Mouse (Mus musculus) spleen, adult 18-20 months (tissue): ENCODE measurements around the gene Phldb2.

Experiments
- DNase-seq, 2 experiments: peaks; one replicate each; pipeline ENCODE4 v3.0.0; 2022; ENCODE audit warnings: mixed read lengths in 2 of 2

Gene Phldb2

DNA sequence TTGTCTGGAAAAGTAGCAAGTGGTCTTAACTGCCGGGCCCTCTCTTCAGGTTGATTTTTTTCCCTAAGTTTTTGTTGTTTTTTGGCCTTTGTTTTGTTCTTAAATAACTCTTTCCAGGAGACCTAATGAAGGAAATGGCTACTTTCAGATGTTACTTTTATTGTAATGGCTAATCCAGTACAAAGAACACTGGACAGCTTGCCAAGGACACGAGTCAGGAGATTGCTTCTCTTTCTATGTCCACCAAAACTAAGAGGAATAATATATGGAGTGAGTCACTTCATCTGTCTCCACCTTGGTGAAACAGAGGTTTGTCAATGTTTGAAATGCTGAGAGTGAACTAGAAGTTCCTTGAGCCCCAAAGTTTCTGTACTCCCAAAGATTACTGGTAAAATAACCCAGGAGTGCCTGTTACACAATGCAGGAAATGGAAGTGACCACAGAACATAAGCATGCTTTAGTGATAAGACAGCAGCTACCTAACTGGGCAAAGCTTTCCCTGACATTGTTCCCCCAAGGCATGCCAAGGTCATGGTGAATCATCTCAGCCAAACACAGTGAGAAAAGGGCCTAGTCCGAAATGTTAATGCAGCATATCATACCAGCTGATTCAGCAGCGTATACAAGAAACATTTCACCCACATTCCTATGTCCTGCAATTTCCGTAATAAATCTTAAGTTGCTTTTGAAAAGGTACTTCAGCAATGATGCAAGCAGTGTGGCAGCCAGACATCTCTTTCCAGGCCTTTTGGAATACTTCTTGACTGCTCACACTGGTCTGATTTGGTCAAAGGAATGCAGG is 115.7 kb downstream of the Phldb2 start:
- no peak for DNase-seq

DNA sequence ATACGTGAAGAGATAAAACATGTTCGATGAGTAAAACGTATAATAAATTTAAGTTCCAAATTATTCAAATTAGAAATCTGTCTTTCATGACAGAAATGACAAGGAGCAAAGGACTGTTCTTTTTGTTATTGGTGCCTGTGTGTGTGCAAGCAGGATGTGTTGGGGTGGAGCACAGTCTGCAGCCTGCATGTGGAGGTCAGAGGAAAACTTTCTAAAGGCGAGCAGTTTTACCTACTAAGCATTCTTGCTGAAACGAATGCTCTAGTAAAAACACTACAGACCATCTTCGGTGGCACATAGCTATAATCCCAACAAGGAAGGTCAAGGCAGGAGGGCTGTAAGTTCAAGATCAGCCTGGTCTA is 120.7 kb downstream of the Phldb2 start:
- no peak for DNase-seq

DNA sequence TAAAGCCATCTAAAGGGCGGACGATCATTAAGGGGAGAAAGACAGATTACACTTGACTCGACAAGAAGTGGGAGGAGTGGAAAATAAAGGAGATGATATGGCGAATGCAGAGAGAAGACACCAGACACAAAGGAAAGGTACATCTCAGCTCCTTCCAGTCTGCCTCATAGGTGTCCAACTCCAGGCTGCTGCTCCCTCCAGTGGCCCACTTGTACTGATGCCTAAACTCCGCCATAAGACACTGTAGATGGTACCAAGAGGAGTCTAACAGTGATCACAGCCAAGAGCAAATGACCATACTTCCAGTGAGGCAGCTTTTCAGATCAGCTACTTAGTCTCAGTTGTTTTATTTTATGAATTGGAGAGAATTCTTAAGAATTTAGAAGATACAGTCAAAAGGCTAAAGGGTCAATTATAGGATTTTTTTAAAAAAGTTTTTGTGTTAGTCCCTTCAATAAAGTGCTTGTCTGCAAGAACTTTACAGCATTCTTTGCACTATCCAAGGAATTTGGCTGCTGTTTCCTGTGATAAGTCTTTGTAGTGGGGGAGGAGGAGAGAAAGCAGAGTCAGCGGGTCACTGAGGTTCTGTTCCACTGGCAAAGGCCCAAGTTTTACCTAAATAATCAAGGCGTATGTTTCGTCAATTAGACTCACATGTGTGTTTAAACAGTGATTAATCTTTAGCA is 121.2 kb downstream of the Phldb2 start:
- no peak for DNase-seq

DNA sequence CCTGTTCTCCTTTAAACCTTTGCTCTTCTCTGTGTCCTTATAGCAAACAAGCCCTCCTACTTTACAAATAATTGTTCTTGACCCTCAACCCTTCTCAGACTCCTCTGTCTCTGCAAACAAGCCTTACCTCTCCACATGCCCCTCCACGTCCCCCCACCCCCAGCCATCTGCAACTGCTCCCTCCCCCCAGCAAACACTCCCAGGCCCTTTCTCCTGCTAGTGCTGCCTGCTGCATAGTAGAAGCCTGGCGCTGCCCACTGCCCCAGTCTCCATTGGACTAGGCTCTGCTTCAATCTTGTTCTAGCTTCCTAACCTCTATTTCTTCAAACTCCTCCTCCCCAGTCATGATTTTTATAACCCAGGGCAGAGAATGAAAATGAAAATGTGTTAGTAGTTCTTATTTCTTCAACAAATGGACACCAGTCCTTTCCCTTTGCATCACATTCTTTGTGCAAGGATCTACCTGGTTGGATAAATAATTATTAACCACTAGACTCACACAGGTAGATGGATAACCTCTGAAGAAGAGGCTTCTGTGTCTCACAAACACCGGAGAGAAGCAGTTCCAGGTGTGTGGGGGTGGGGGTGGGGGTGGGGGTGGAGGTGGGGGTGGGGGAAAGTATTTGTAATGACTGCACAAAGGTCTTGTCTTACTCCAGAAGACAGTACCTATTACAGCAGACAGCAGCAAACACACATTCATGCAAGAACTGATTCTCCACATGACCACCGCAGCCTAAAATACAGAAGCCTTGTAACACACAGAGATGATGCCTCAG is 122.1 kb downstream of the Phldb2 start:
- DNase-seq: no peak

DNA sequence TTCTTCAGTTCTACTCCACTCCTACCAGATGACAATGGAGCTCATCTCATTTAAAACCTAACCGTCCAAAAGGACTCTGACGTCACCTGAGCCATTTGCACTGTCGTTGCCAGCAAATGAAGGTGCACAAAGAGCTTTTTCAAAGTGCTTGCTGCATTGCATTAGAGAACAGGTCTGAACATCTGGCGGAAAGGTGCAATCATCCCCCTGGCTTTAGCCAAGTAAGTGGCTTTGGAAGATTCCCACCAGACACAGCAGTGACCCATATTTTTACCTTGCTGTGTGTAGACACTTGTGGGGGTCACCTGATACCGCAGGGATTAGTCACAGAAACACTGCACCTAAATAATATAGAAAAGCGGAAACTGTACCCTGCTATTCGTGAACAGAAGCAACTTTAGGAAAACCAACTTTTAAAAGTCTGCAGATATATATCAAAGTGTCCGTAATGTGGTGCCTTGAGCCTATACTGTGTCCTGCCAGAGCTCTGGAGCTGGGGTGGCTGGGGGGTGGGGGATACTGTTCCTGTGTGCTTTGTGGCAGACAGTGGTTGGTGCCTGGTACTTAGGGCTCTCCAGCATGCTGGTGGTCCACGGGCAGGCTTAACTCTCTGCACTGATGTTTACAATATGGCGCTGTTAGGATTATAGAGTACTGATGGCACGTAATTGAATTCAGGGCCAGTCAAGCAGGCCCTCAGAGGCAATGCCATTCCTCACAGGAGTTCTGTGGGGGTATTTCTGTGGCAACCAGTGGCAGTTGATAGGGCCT is 123.1 kb downstream of the Phldb2 start:
- DNase-seq: no peak

DNA sequence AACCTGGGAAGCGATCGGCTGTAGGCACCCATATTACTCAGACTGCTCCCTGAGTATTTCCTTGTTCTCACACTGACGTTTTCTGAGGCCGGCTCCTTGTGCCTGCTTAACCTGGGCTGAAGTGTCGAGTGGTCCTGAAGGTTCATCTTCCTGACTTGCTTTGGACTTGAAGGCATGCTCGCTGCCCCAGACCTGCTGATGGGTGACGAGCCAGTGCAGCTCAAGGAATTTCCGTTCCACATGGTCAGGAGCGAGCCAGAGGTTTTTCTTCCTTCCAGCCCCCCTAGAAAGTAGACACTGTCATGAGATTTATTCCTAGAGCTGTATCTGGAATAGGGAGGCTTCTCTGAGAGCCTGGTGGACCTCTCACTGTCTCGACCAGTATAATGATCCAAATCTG is 128.1 kb downstream of the Phldb2 start:
- DNase-seq: no peak

DNA sequence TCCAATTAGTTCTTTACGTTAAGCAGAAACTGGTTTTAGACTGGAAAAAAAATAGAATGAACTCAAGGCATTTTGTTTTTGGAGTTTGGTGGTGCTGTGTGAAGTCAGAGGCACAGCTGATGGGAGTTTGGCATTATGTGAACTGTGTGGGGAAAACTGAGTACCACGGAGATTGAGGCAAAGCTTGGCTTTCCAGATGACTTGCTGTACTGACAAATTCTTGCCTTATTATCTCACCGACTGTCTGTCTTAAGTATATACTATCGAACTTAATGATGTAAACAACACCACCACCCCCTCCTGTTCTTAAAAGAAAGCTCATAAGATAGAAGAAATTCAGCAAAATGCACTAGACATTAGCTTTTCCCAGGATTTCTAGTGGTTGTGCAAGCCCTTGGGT is 129.4 kb downstream of the Phldb2 start:
- no peak for DNase-seq

DNA sequence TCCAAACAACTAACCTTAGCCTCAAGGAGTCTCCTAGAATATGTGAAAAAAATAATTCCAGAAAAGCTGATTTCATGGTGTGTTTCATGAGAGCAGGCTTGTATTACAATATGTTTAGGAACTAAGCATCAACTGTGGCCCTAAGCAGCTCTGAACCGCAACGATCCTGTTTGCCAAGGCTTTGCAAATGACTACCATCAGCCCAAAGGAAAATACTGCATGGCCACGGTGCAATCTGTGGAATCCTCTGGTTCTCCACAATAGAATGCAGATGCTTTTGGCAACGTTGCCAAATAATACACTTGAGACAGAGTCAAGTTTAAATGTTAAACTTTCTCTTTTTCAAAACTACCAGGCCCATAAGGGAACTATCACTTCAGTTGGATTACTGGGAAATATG is 133.5 kb downstream of the Phldb2 start:
- DNase-seq: no peak

DNA sequence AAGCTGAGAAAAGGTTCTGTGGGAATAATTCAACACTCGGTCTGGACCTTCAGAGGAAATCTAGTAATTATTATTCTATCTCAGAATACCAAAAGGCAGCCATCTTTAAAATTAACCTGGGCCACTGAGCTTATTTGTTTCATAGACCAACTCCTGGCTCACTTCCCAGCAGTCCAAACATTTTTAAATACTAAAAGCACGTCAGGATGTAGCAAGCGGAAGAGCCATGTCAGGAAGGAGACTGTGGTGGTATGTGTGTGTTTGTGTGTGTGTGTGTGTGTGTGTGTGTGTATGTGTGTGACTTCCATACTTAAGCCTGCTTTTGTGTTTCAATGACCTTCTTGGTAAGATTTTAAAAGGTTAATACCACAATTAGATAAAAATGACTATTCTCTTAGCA is 135.6 kb downstream of the Phldb2 start:
- no peak for DNase-seq

DNA sequence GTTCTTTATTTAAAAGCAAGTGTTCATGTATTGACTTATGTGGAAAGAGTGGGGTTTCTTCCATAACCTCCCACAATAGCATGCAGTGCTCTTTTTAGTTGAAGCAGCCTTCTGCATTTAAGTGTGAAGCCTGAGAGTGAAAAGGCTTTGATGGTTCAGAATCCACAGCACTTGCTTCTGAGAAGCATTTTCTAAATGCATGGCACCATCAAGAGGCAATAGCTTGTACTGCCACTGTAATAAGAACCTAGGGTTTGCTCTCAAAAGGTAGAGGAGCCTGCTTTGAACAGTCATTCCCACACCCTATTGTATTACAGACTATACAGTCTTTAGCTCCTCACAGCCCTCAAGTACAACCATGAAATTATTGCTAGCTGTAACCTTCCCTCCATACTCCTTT is 136.7 kb downstream of the Phldb2 start:
- no peak for DNase-seq

DNA sequence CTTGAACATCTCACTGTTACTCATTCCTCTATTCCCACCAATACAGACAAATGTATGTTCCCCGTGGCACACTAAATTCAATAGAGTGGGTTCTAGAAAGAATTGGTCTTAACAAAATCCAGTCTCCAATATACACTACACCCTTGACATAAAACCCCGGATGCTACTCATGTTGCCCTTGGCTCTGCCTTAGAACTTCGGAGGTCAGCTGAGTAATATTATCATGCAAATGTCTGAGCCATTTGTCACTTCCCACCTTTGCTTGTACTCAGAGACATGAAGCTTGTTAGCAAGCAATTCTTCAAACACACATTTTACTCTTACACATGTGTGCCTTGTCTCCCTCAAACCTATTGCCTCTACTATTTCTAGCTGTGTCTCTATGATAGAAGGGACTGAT is 138.8 kb downstream of the Phldb2 start:
- DNase-seq: no peak

DNA sequence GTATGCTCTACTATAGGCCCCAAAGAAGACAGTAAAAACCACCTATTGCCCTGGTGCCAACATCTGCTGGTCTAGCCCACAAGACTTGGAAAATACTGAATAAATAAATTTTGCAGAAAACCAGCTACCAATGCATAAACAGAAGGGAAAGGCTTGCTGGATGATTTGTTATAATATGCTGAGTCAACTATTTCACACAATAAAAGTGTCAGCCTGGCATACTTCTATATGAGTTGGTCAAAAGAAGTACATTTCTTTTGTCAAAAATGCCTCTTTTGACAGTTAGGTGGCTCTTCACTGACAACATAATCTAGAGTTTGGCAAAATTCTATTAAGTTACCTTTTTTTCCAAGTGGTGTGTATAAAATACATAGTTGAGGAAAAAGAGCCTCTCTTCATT is 141.6 kb downstream of the Phldb2 start:
- DNase-seq: no peak

DNA sequence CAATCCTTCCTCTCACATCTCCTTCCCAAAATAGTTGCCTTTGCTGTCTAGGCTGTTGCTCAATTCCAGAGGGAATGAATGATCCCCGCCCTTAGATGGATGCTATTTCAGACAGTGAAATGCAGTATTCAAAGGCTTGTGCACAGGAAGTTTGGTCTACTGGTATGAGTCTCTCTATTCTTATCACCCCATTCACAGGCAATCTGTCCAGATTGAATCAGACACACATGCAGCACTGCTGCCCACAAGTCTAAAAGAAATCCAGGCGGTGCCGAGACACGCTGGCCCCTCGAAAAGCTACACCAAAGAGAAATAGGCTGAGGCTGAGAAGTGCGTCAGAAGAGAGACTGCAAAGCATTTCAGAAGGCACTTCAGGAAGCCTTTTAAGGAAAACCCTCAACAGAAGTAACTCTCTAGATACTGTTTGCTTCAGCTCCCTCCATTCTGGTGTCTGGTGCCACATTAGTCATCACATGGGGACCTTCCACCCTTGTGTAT is 142.5 kb downstream of the Phldb2 start:
- no peak for DNase-seq

DNA sequence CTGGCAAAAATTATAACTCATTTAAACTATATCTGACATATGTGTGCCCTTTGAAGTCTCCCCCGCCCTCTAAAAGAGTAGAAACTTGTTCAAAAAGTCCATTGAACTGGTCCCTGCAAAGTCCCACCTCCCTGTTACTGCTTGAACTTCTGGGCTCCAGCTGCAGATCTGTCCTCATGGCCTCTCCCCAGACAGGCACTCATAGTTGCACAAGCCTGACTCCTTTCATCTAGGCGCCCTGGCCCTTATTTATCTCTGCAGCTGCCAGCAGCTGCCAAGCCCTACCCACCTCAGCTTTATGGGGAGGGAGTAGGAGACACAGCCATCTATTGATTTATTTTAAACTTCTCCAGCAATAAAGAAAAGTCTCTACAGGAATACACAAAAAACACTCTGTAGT is 143.2 kb downstream of the Phldb2 start:
- DNase-seq: no peak

DNA sequence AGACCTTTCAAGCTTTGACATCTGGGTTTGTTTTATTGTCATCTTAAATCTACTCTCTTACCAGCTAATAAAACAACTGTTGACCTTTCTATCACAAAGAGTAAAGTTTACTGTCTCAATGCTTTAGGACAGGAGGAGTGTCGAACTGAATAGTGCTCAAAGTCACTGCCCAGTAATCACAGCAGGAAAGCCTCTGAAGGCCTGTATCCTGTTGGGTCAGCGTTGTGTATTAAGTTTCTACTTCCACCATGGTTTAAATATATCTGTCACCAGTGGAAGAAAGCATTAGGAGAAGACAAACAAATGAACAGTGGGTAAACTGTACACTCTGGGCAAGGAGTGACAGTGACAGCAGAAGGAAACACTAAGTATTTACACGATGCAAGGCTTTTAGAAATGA is 148.7 kb downstream of the Phldb2 start:
- DNase-seq: no peak

DNA sequence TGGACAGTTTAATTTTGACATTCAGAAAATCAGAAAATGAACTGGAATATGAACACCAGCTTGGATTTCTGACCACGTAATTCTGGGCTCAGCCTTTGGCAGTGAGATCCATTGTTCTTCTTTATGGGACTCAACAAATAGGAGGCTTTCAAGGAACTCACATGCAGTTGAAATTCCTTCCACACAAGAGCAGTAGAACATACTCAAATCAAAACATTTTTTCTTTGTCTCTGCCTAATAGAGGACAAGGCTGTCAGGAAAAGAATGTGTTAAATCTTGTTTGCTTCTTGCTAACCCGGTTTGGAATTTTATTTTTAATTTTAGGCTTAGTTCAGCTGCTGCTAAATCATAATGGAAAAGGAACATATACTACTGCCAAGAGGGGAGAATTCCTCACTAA is 153.0 kb downstream of the Phldb2 start:
- DNase-seq: no peak

DNA sequence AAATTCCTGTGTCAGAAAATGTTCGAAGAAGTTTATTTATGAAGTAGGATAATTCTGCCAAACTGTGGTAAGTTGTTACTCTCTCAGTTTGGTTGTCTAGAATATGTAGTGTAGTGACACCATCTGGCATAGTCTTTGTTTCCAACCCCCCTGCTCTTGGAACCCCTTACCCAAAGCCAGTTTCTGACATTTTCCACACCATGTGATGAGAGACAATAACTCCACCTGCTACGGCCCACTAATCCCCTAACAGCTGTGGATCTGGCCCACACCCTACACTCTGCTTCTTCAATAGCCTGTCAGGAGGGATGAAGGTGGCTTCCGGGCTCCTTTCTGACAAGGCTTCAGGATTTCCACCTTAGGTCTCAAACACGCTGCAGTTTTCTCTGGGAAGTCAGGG is 154.2 kb downstream of the Phldb2 start:
- DNase-seq: no peak

DNA sequence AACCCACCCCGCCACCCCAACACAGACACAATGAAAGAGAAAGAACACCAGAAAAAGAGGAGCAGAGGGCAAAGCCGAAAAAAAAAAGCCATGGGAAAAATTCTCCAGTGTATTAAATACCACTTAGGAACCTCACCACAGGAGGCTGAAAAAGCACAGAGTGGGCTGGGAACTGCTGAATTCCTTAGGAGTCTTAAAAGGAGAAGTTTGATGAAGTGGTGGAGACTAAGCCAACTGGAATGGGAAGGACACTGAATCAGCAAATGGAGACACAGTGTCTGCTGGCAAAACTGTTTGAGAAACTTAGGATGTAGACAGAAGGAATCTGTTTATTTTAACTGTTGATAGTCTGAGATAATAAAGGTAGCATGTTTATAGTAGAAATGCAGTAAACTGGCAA is 154.8 kb downstream of the Phldb2 start:
- no peak for DNase-seq

DNA sequence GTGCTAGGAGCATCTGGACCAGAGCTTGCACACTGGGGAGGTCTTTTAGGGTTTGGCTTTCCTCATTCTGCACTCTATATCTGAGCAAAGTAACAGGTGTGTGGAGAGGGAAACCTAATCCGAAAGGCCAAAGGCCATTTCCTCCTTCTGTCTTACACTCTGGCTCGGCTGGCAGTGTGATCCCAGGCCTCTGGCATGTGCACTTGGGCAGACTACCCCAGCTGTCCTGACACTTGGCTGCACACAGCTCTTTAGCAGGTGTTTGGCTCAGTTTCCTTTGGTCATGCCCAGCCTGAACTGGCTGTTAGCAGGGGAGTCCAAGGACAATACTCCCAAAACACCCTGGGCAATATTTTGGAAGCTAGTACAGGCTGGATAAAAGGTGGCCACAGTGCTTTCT is 156.6 kb downstream of the Phldb2 start:
- no peak for DNase-seq

DNA sequence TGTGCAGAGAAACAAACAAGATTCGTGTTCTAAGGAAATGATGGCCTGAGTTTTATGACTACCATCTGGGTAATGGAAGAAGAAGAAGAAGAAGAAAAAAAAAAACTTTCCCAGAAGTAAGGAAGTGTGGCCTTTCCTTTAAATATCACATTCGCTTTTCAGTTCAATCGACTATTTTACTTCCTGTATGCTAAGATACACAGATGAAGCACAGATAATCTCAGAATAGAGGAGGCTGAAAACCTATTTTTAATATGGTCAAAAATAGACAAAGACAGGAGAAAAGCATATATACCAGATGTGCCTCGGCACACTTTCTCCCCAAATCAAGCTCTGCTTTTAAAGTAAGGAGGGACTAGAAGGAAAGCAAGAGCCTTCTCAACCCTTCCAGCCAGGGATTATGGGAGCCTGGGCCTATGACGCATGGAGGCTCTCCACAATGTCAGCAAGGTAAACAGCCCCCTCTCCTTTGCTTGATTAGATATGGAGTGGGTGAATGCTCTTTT is 158.2 kb downstream of the Phldb2 start:
- DNase-seq: no peak

DNA sequence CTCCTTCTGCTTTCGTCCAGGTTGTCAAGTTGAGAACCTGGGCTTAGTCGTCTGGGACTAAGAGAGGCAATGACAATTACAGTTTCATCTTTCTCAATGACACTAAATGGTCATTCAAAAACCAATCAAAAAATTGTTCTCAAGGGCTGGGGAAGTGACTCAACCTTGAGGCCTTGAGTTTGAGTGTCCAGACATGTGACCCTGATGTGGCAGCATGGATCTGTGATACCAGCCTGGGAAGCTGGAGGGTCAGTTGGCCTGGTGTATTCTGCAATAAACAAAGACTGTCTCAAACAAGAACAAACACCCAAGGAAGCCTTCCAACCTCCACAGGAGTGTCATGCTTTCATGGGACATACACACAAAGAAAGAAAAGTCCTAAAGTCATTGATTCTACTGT is 160.6 kb downstream of the Phldb2 start:
- DNase-seq: no peak

DNA sequence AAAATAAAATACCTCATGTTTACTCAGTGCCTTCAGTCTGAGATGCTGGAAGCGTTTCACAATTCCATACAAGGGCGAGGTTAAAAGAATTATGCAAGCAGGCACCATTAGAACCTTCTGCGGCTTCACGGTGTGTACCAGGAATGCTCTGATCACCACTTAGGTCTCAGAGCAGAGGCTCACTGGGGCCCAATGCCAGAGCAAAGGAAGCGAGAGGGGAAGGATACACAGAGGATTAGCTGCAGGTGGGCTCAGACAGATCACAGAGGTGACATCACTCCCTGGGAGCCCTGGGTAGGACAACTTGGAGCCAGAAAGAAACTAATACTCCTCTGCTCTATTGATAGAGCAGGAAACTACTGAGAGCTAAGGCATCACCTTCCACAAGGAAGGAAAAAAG is 162.1 kb downstream of the Phldb2 start:
- DNase-seq: no peak

DNA sequence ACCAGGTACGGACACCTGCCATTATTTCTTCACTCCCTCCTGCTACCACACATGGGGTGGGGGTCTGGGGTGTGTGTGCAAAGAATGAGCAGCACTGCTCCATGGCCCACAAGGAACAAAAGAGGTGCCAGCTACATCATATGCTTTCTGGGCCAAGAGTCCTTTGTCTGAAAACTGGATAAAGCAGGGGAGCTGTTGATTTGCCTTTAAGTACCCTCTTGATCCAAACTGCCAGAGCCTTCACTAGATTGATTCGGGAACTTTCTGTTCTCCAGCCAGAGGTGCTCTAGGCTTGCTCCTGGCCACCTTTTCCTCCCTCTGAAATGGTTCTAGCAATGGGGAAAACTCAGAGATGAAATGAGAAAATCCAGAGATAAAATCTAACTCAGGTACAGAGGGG is 164.1 kb downstream of the Phldb2 start:
- no peak for DNase-seq
